Mouse (Mus musculus) liver, embryonic 14.5 days (tissue): ENCODE measurements around the gene Clic6.

Source experiments
- CTCF ChIP-seq: IDR thresholded peaks from 2 replicates; pipeline ENCODE4 v1.5.1; 2016; ENCODE audit warnings: antibody characterized with exemption, low read depth, control low read depth
- EP300 ChIP-seq: IDR thresholded peaks from 2 replicates; pipeline ENCODE4 v1.6.1; 2016; ENCODE audit warnings: antibody characterized with exemption, low read depth

GRCm38 (mm10) chr16:92519820-92520492 lies 34.4 kb downstream of the Clic6 start:
- peak; percentile 63 for TF ChIP-seq CTCF
- TF ChIP-seq EP300, result no peak
